Mouse (Mus musculus) stomach, embryonic 14.5 days (tissue): ENCODE data around the gene Anapc10. TPM values are rescaled to one million over a fixed set of nuclear protein-coding genes. Genes with fewer than 3 reads are reported as not detected.
"Not testable (repeated sequence)": the region's sequence is repeated elsewhere in the genome, so short reads cannot be mapped to it uniquely, and the experiment has no call there.

Source experiments
- ATAC-seq: fragments of 200-750 bp; cut with Nextera tagmentation; 2 replicates; pipeline ENCODE4 v1.8.0; 2017; ENCODE audit warnings: low read depth, moderate TSS enrichment; ENCODE audit not compliant: insufficient number of reproducible peaks, insufficient read depth, low FRiP score
- H3K27ac ChIP-seq: fragments of 300-500 bp; sonication (generic); 2 replicates; pipeline ENCODE4 v1.5.1; 2014; ENCODE audit warnings: mild to moderate bottlenecking, low read length, moderate library complexity, mixed read lengths
- H3K27me3 ChIP-seq: fragments of 300-500 bp; sonication (generic); 2 replicates; pipeline ENCODE4 v1.6.1; 2014; ENCODE audit warnings: low read length, control low read depth, mixed read lengths; ENCODE audit not compliant: control insufficient read depth, insufficient read depth
- H3K36me3 ChIP-seq: fragments of 300-500 bp; sonication (generic); 2 replicates; pipeline ENCODE4 v1.6.1; 2014; ENCODE audit warnings: mild to moderate bottlenecking, control low read depth, low read length, moderate library complexity, mixed read lengths; ENCODE audit not compliant: control insufficient read depth, insufficient read depth
- H3K4me1 ChIP-seq: fragments of 300-500 bp; sonication (generic); 2 replicates; pipeline ENCODE4 v1.6.1; 2014; ENCODE audit warnings: low read length, control low read depth, mixed read lengths; ENCODE audit not compliant: control insufficient read depth, insufficient read depth
- H3K4me2 ChIP-seq: fragments of 300-500 bp; sonication (generic); replicated peaks from 2 replicates; pipeline ENCODE4 v1.6.1; 2014; ENCODE audit warnings: low read depth, low read length, control low read depth
- H3K4me3 ChIP-seq: fragments of 300-500 bp; sonication (generic); 2 replicates; pipeline ENCODE4 v1.5.1; 2014; ENCODE audit warnings: low read depth, low read length, control low read depth
- H3K9ac ChIP-seq: fragments of 300-500 bp; sonication (generic); replicated peaks from 2 replicates; pipeline ENCODE4 v1.6.1; 2014; ENCODE audit warnings: low read depth, mild to moderate bottlenecking, control low read depth, low read length, moderate library complexity, mixed read lengths
- H3K9me3 ChIP-seq: fragments of 300-500 bp; sonication (generic); 2 replicates; pipeline ENCODE4 v1.6.1; 2016; ENCODE audit warnings: low read depth, low read length, control low read depth; ENCODE audit not compliant: control insufficient read depth
- WGBS: fragments of 180-500 bp; shearing (Covaris S2); extraction: QIAGEN DNeasy Blood & Tissue Kit; methylation state at CpG from one replicate; pipeline ENCODE4 v1.1.7; 2014; 5-methylcytosine and 5-hydroxymethylcytosine counted together
- polyA plus RNA-seq: library from polyadenylated mRNA; unstranded; fragments of >200 nt; fragmentation: Nextera tagmentation; extraction: Ambion mirVana; gene quantifications from 2 replicates; pipeline ENCODE4 v1.2.1, GENCODE M21; 2014

The Anapc10 gene
- 34.3 and 39.7 TPM in 2 replicates for polyA plus RNA-seq

- Histone ChIP-seq H3K27ac (peak within 1 kb of the TSS; percentile 71), H3K27me3 (no peaks in the 10 kb centered on the region), H3K9ac (peak within 1 kb of the TSS; percentile 87), H3K4me1 (peaks cover 5% of the 10 kb centered on the region; the same call in 1 of the 2 replicates), H3K4me3 (peak within 1 kb of the TSS; percentile 97), H3K4me2 (peak within 1 kb of the TSS; percentile 72), H3K36me3 (peaks cover 16% of the 10 kb centered on the region), H3K9me3 (no peaks in the 10 kb centered on the region)
- peak; percentile 100 for ATAC-seq
- WGBS = 0% methylated on average over 73 of the region's 73 CpGs
Observed at GRCm38 (mm10) chr8:79711064-79711961, at the start of gene Anapc10, which contains the start of gene Abce1. Gene Anapc10, plus strand, starts transcription at chr8:79711820. Gene Abce1, minus strand, starts transcription at chr8:79711740.

GRCm38 (mm10) chr8:79676461-79676860 lies 35.2 kb upstream of the Anapc10 start:
- no peak for ATAC-seq
- H3K9me3 ChIP-seq = no peaks in the 10 kb centered on the region
- no peak overlapping the region for H3K9ac ChIP-seq
- no peak overlapping the region for H3K4me2 ChIP-seq
- H3K4me1 ChIP-seq = no peaks in the 10 kb centered on the region
- H3K4me3 ChIP-seq = no peak overlapping the region
- peaks cover 31% of the 10 kb centered on the region for H3K36me3 ChIP-seq
- 77% methylated on average over 4 of the region's 4 CpGs for WGBS
- H3K27ac ChIP-seq = no peak overlapping the region
- no peaks in the 10 kb centered on the region for H3K27me3 ChIP-seq

GRCm38 (mm10) chr8:79679005-79679404 lies 32.6 kb upstream of the Anapc10 start:
- Histone ChIP-seq H3K27ac (no peak overlapping the region), H3K4me3 (no peak overlapping the region), H3K4me1 (no peaks in the 10 kb centered on the region), H3K9ac (no peak overlapping the region), H3K4me2 (no peak overlapping the region), H3K9me3 (no peaks in the 10 kb centered on the region), H3K36me3 (peaks cover 15% of the 10 kb centered on the region), H3K27me3 (no peaks in the 10 kb centered on the region)
- 68% methylated on average over 5 of the region's 5 CpGs for WGBS
- ATAC-seq = no peak

- H3K36me3 ChIP-seq = peaks cover 19% of the 10 kb centered on the region
- peak overlapping the region; percentile 36; the same call in 1 of the 2 replicates for H3K4me3 ChIP-seq
- ATAC-seq, H3K9me3 ChIP-seq, H3K27ac ChIP-seq, H3K27me3 ChIP-seq, H3K4me1 ChIP-seq, H3K9ac ChIP-seq: not testable (repeated sequence)
- whole genome bisulfite sequencing = 37% methylated on average over 10 of the region's 10 CpGs
- peak overlapping the region; percentile 68 for H3K4me2 ChIP-seq
Observed at GRCm38 (mm10) chr8:79680083-79680482, 31.5 kb upstream of the Anapc10 start.

GRCm38 (mm10) chr8:79680555-79680954 lies 31.1 kb upstream of the Anapc10 start:
- Histone ChIP-seq H3K4me1 (no peaks in the 10 kb centered on the region), H3K4me3 (peak overlapping the region; percentile 36), H3K9ac (0 out of 2 replicates have a peak overlapping the region, but pooled peaks have one; percentile 21), H3K36me3 (peaks cover 24% of the 10 kb centered on the region), H3K27ac (no peak overlapping the region), H3K9me3 (no peaks in the 10 kb centered on the region), H3K27me3 (no peaks in the 10 kb centered on the region), H3K4me2 (peak overlapping the region; percentile 68)
- peak; percentile 61; the same call in 1 of the 2 replicates for ATAC-seq
- 6% methylated on average over 34 of the region's 34 CpGs for WGBS

GRCm38 (mm10) chr8:79680965-79681364 lies 30.7 kb upstream of the Anapc10 start:
- Histone ChIP-seq H3K4me2 (peak overlapping the region; percentile 68), H3K36me3 (peaks cover 25% of the 10 kb centered on the region), H3K9ac (0 out of 2 replicates have a peak overlapping the region, but pooled peaks have one; percentile 21), H3K9me3 (no peaks in the 10 kb centered on the region), H3K27ac (no peak overlapping the region), H3K27me3 (no peaks in the 10 kb centered on the region), H3K4me1 (no peaks in the 10 kb centered on the region), H3K4me3 (peak overlapping the region; percentile 36)
- WGBS = 32% methylated on average over 2 of the region's 2 CpGs
- no peak for ATAC-seq

DNA sequence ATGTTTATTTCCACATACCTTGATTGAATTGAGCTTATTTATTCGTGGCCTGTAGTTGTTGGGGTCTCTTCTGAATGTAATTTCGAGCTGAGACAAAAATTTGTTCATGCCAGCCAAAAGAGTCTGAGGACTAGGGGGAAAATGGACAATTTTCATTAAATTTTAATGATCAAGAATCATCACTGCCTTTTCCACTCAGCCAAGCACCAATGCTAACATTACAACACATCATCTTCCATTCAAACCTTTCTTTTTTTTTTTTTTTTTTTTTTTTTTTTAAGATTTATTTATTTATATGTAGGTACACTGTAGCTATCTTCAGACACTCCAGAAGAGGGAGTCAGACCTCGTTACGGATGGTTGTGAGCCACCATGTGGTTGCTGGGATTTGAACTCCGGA lies 25.7 kb upstream of the Anapc10 start:
- H3K27ac ChIP-seq, ATAC-seq, H3K9ac ChIP-seq, H3K4me1 ChIP-seq, H3K9me3 ChIP-seq, H3K4me2 ChIP-seq, H3K4me3 ChIP-seq, H3K27me3 ChIP-seq: not testable (repeated sequence)
- 86% methylated on average over 5 of the region's 5 CpGs for WGBS
- peaks cover 56% of the 10 kb centered on the region for H3K36me3 ChIP-seq

DNA sequence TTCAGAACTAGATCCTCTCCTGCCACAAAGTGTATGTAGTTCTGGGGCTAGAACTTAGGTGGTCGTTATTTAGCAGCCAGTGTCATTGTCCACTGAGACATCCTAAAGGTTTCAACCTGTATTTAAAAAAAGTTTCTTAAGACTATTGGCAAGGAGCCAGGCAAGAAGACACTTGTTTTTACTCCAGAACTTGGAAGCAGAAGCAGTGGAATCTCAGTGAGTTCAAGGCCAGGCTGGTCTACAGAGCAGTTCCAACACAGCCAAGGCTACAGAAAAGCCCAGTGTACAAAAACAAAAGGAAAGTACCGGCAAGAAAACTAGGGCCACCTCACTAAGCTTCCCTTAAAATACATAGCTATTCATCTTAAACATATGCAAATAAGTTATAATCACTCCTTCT lies 19.1 kb upstream of the Anapc10 start:
- ATAC-seq = no peak
- Histone ChIP-seq H3K9ac (no peak overlapping the region), H3K36me3 (peaks cover 61% of the 10 kb centered on the region), H3K4me3 (no peak overlapping the region), H3K27me3 (no peaks in the 10 kb centered on the region), H3K27ac (no peak overlapping the region), H3K4me1 (no peaks in the 10 kb centered on the region), H3K4me2 (no peak overlapping the region), H3K9me3 (no peaks in the 10 kb centered on the region)
- WGBS = 81% methylated on average over 2 of the region's 2 CpGs
